Mouse (Mus musculus): Measurements from ENCODE around the gene Traf5. TPM values are rescaled to one million over a fixed set of nuclear protein-coding genes. Genes with fewer than 3 reads are reported as not detected.

Traf5 gene
- total RNA-seq, 2 experiments from 2014 or later: 5.6 to 6.9 TPM

- peak in 1 of 2 experiments; percentile 63 for DNase-seq (ENCODE audit: extremely low spot score in 1 of 2, low spot score in 2 of 2)
- intact Hi-C loops (cut with DNase I): no loop called here
Measured at GRCm38 (mm10) chr1:191948600-191948999, 143.8 kb downstream of the Traf5 start.

GRCm38 (mm10) chr1:191947796-191948195, 144.6 kb downstream of the Traf5 start:
- intact Hi-C loops (cut with DNase I): no loop called here
- no peak for DNase-seq (ENCODE audit: extremely low spot score in 1 of 2, low spot score in 2 of 2)

Small RNAs within 50 kb of the gene (microRNA-seq; reads per million reads assigned to microRNA genes)
- gene Mir3473c: not detected

Other genes with a start within 250 kb of the Traf5 start
- gene Slc30a1, start 185.8 kb downstream of the Traf5 start, total RNA-seq (2021): 10 to 100 TPM; 26.8 to 29.0 TPM
- gene Rd3, start 115.2 kb downstream of the Traf5 start, total RNA-seq (2021): under 1 TPM; 0.36 to 0.58 TPM
- 10 to 100 TPM; 47.7 to 49.8 TPM for gene Rcor3, start 45.5 kb upstream of the Traf5 start, total RNA-seq (2021)
- 10 to 100 TPM; 34.8 to 35.2 TPM for gene Kcnh1, start 98.2 kb upstream of the Traf5 start, total RNA-seq (2021)